Mouse (Mus musculus): ENCODE measurements at regions not wholly inside any gene's neighbourhood (a gene's known extent, or its start where the extent isn't known, plus 50 kb on each side); places are given as distances from the start of the nearest gene placed in this dataset.

- 80% methylated on average over 13 of the region's 13 CpGs for WGBS
These were observed 133.2 kb downstream of the Slc30a10 start for GRCm38 (mm10) chr1:185587671-185588347.

DNA sequence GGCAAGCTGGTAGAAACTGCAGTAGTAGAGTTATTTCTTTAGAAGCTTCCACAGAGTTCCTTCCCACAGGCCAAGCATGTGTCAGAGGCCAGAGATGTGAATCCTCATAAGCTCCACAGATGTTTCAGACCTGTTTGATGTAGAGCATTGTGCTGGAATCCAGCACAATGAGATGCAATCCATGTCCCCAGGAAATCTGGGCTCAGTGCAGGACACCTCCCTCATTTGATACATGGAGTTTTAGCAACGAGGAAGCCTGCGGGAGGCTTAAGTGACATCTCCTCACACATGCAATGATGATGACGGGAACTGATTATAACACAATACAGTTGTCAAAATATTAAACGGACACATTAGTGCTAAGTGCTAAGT lies 133.7 kb downstream of the Slc30a10 start:
- WGBS = 83% methylated on average over 4 of the region's 4 CpGs
- ATAC-seq (ENCODE audit: insufficient number of reproducible peaks, insufficient read depth, low FRiP score, low TSS enrichment, low read depth) = no peak
- H3K4me2 ChIP-seq = no peak overlapping the region
- no peaks in the 10 kb centered on the region for H3K36me3 ChIP-seq
- no peaks in the 10 kb centered on the region; the same call in 1 of the 2 replicates for H3K4me1 ChIP-seq
- H3K27ac ChIP-seq = no peak overlapping the region
- no peaks in the 10 kb centered on the region for H3K9me3 ChIP-seq
- no peak overlapping the region for H3K4me3 ChIP-seq
- no peaks in the 10 kb centered on the region for H3K27me3 ChIP-seq
- no peak overlapping the region for H3K9ac ChIP-seq

More at GRCm38 (mm10) chr1:185587671-185588347, 133.2 kb downstream of the Slc30a10 start:
- no peaks in the 10 kb centered on the region for H3K36me3 ChIP-seq
- no peak overlapping the region for H3K4me3 ChIP-seq
- H3K27ac ChIP-seq = no peak overlapping the region
- no peaks in the 10 kb centered on the region for H3K27me3 ChIP-seq
- H3K9me3 ChIP-seq = no peaks in the 10 kb centered on the region
- H3K4me1 ChIP-seq = no peaks in the 10 kb centered on the region; the same call in 1 of the 2 replicates
- H3K9ac ChIP-seq = no peak overlapping the region
- H3K4me2 ChIP-seq = no peak overlapping the region
- ATAC-seq (ENCODE audit: insufficient number of reproducible peaks, insufficient read depth, low FRiP score, low TSS enrichment, low read depth) = no peak

GRCm38 (mm10) chr1:185596815-185597214 lies 142.2 kb downstream of the Slc30a10 start:
- no peak for ATAC-seq (ENCODE audit: insufficient number of reproducible peaks, insufficient read depth, low FRiP score, low TSS enrichment, low read depth)
- H3K4me3 ChIP-seq = no peak overlapping the region
- H3K36me3 ChIP-seq = no peaks in the 10 kb centered on the region
- H3K27ac ChIP-seq = no peak overlapping the region
- H3K9me3 ChIP-seq = no peaks in the 10 kb centered on the region
- H3K4me2 ChIP-seq = no peak overlapping the region
- 86% methylated on average over 5 of the region's 5 CpGs for WGBS
- no peaks in the 10 kb centered on the region for H3K4me1 ChIP-seq
- H3K27me3 ChIP-seq = no peaks in the 10 kb centered on the region
- H3K9ac ChIP-seq = no peak overlapping the region

GRCm38 (mm10) chr1:185598514-185598913 lies 143.9 kb downstream of the Slc30a10 start:
- no peaks in the 10 kb centered on the region for H3K27me3 ChIP-seq
- H3K4me1 ChIP-seq = no peaks in the 10 kb centered on the region
- H3K9ac ChIP-seq = no peak overlapping the region
- no peaks in the 10 kb centered on the region for H3K36me3 ChIP-seq
- H3K27ac ChIP-seq = no peak overlapping the region
- no peak for ATAC-seq (ENCODE audit: insufficient number of reproducible peaks, insufficient read depth, low FRiP score, low TSS enrichment, low read depth)
- WGBS = 71% methylated on average over 7 of the region's 7 CpGs
- no peak overlapping the region for H3K4me3 ChIP-seq
- H3K9me3 ChIP-seq = no peaks in the 10 kb centered on the region
- H3K4me2 ChIP-seq = no peak overlapping the region

- H3K9ac ChIP-seq = no peak overlapping the region
- H3K4me2 ChIP-seq = no peak overlapping the region
- WGBS = 79% methylated on average over 1 of the region's 1 CpGs
These were observed 146.5 kb downstream of the Slc30a10 start for GRCm38 (mm10) chr1:185601166-185601565.

DNA sequence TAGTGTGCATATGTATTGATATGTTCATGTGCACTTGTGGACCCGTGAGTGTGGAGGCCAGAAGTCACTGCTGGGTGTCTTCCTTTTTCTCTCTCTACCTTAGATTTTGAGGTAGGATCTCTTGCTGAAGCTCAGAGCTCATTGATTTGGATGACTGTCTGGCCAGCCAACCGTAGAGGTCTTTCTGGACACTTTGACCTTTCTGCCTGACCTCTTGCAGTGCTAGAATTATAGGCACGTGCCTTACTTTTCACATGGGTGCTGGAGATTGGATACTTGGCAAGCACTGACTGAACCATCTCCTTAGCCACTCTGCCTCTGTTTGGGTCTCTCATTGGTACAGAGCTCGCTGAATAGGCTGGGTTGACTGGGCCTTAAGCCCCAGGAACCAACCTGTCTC lies 151.3 kb downstream of the Slc30a10 start:
- no peak overlapping the region for H3K4me2 ChIP-seq
- H3K9ac ChIP-seq = no peak overlapping the region
- no peaks in the 10 kb centered on the region for H3K36me3 ChIP-seq
- WGBS = 82% methylated on average over 4 of the region's 4 CpGs
- no peak overlapping the region for H3K4me3 ChIP-seq
- no peak overlapping the region for H3K27ac ChIP-seq
- no peaks in the 10 kb centered on the region for H3K27me3 ChIP-seq
- no peak for ATAC-seq (ENCODE audit: insufficient number of reproducible peaks, insufficient read depth, low FRiP score, low TSS enrichment, low read depth)
- H3K4me1 ChIP-seq = no peaks in the 10 kb centered on the region
- no peaks in the 10 kb centered on the region for H3K9me3 ChIP-seq

More at GRCm38 (mm10) chr1:185601166-185601565, 146.5 kb downstream of the Slc30a10 start:
- no peak overlapping the region for H3K4me3 ChIP-seq
- no peak overlapping the region for H3K27ac ChIP-seq
- no peaks in the 10 kb centered on the region for H3K27me3 ChIP-seq
- no peaks in the 10 kb centered on the region for H3K9me3 ChIP-seq
- ATAC-seq (ENCODE audit: insufficient number of reproducible peaks, insufficient read depth, low FRiP score, low TSS enrichment, low read depth) = no peak
- no peaks in the 10 kb centered on the region for H3K4me1 ChIP-seq
- H3K36me3 ChIP-seq = no peaks in the 10 kb centered on the region

GRCm38 (mm10) chr1:185607611-185608010 lies 153.0 kb downstream of the Slc30a10 start:
- no peak overlapping the region for H3K4me2 ChIP-seq
- 84% methylated on average over 5 of the region's 5 CpGs for WGBS
- H3K9me3 ChIP-seq = no peaks in the 10 kb centered on the region
- no peaks in the 10 kb centered on the region for H3K4me1 ChIP-seq
- H3K27ac ChIP-seq = no peak overlapping the region
- no peaks in the 10 kb centered on the region for H3K27me3 ChIP-seq
- H3K36me3 ChIP-seq = no peaks in the 10 kb centered on the region
- H3K9ac ChIP-seq = no peak overlapping the region
- ATAC-seq (ENCODE audit: insufficient number of reproducible peaks, insufficient read depth, low FRiP score, low TSS enrichment, low read depth) = no peak
- no peak overlapping the region for H3K4me3 ChIP-seq

DNA sequence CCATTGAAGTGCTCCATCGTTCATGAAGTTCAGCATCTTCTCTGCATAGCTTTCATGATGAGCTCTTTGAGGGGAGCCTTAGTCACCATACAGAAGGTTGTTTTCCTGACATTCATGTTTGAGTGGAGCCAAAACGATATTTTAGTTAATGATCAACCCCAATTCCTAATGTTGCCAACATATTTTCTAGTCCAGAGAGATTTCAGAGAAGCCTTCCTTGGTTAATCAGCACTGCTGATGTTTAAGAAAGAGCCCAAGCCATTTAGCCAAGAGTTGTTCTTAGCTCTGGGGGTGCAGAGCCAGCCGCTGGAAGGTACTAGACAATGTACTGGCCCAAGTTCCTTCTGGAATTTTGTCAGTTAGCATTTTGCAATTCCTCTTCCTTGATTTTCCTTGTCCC lies 153.8 kb downstream of the Slc30a10 start:
- no peak for ATAC-seq (ENCODE audit: insufficient number of reproducible peaks, insufficient read depth, low FRiP score, low TSS enrichment, low read depth)
- H3K27me3 ChIP-seq = no peaks in the 10 kb centered on the region
- WGBS = 92% methylated on average over 3 of the region's 3 CpGs

DNA sequence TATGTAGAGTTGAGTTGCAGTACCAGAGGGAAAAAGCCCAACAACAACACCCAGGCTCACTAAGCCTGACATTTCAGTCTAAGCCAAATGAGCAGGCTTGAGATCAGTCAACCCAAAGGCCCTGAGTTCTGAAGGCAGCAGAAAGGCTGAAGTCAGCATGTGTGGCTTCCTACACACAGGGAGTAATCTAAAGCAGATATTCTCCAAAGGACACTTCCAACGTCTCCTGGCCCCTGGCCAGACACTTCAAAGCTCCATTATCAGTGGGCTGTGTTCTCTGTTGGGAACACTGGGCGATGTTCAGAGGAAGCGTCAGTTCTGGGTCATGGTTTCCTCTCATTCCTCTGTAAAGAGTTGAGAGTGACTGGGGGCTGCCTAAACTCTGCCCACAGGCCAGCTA lies 155.9 kb downstream of the Slc30a10 start:
- no peaks in the 10 kb centered on the region for H3K9me3 ChIP-seq
- ATAC-seq (ENCODE audit: insufficient number of reproducible peaks, insufficient read depth, low FRiP score, low TSS enrichment, low read depth) = no peak
- H3K27ac ChIP-seq = no peak overlapping the region
- H3K27me3 ChIP-seq = no peaks in the 10 kb centered on the region
- H3K9ac ChIP-seq = no peak overlapping the region
- 38% methylated on average over 3 of the region's 3 CpGs for WGBS
- H3K36me3 ChIP-seq = no peaks in the 10 kb centered on the region
- no peaks in the 10 kb centered on the region for H3K4me1 ChIP-seq
- H3K4me2 ChIP-seq = no peak overlapping the region
- no peak overlapping the region for H3K4me3 ChIP-seq

More for the DNA sequence above, 153.8 kb downstream of the Slc30a10 start:
- Histone ChIP-seq H3K4me2 (no peak overlapping the region), H3K9ac (no peak overlapping the region), H3K4me1 (no peaks in the 10 kb centered on the region), H3K9me3 (no peaks in the 10 kb centered on the region), H3K36me3 (no peaks in the 10 kb centered on the region), H3K27ac (no peak overlapping the region), H3K4me3 (no peak overlapping the region)

GRCm38 (mm10) chr1:185615819-185616429 lies 161.3 kb downstream of the Slc30a10 start:
- no peak overlapping the region for H3K9ac ChIP-seq
- H3K9me3 ChIP-seq = no peaks in the 10 kb centered on the region
- WGBS = 67% methylated on average over 10 of the region's 10 CpGs
- no peak overlapping the region for H3K27ac ChIP-seq
- H3K27me3 ChIP-seq = no peaks in the 10 kb centered on the region
- H3K36me3 ChIP-seq = no peaks in the 10 kb centered on the region
- H3K4me2 ChIP-seq = no peak overlapping the region
- no peak for ATAC-seq (ENCODE audit: insufficient number of reproducible peaks, insufficient read depth, low FRiP score, low TSS enrichment, low read depth)
- no peak overlapping the region for H3K4me3 ChIP-seq
- no peaks in the 10 kb centered on the region for H3K4me1 ChIP-seq

DNA sequence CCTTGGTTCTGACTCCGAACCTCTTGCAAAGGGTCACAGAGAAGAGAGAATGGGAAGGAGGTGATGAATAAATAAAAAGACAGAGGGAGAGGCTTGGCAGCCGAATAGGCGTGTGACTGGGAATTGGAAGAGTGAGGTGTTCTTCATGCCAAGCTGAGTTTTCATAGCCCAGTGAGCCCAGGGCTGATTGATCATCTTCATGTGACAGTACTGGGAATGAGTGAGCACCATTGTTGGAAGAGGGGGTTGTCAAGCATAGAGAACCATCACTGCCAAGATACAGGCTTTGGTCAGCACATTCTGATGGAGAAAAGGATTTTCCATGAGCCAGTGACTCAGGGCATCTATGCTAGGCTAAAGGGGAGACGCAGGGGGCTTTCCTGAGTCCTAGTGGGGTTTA lies 163.0 kb downstream of the Slc30a10 start:
- WGBS = 89% methylated on average over 4 of the region's 4 CpGs
- no peak overlapping the region for H3K4me3 ChIP-seq
- H3K27ac ChIP-seq = no peak overlapping the region
- H3K36me3 ChIP-seq = no peaks in the 10 kb centered on the region
- H3K4me1 ChIP-seq = no peaks in the 10 kb centered on the region
- no peak overlapping the region for H3K9ac ChIP-seq
- no peak for ATAC-seq (ENCODE audit: insufficient number of reproducible peaks, insufficient read depth, low FRiP score, low TSS enrichment, low read depth)
- H3K9me3 ChIP-seq = no peaks in the 10 kb centered on the region
- H3K4me2 ChIP-seq = no peak overlapping the region
- no peaks in the 10 kb centered on the region for H3K27me3 ChIP-seq

- H3K27me3 ChIP-seq = no peaks in the 10 kb centered on the region
- ATAC-seq (ENCODE audit: insufficient number of reproducible peaks, insufficient read depth, low FRiP score, low TSS enrichment, low read depth) = no peak
- WGBS = 84% methylated on average over 9 of the region's 9 CpGs
These were observed 164.4 kb downstream of the Slc30a10 start for GRCm38 (mm10) chr1:185619011-185619410.

More at GRCm38 (mm10) chr1:185619011-185619410, 164.4 kb downstream of the Slc30a10 start:
- H3K9ac ChIP-seq = no peak overlapping the region
- H3K4me1 ChIP-seq = no peaks in the 10 kb centered on the region
- H3K9me3 ChIP-seq = no peaks in the 10 kb centered on the region
- H3K27ac ChIP-seq = no peak overlapping the region
- no peak overlapping the region for H3K4me2 ChIP-seq
- no peak overlapping the region for H3K4me3 ChIP-seq
- H3K36me3 ChIP-seq = no peaks in the 10 kb centered on the region

Measured in embryonic facial prominence, embryonic 13.5 days (tissue).